Mouse (Mus musculus) kidney, adult 8-10 months (tissue): ENCODE data around the gene Wipf2.
A peak's percentile ranks its signal among the peaks of the same experiment; 100 is the strongest.
"Not testable (repeated sequence)": the region's sequence is repeated elsewhere in the genome, so short reads cannot be mapped to it uniquely, and the experiment has no call there.

Experiments
- DNase-seq, 2 experiments: peaks; one replicate each; pipeline ENCODE4 v3.0.0; 2022

Gene Wipf2

GRCm38 (mm10) chr11:98910415-98910814 lies 47.0 kb downstream of the Wipf2 start:
- no peak for DNase-seq

DNA sequence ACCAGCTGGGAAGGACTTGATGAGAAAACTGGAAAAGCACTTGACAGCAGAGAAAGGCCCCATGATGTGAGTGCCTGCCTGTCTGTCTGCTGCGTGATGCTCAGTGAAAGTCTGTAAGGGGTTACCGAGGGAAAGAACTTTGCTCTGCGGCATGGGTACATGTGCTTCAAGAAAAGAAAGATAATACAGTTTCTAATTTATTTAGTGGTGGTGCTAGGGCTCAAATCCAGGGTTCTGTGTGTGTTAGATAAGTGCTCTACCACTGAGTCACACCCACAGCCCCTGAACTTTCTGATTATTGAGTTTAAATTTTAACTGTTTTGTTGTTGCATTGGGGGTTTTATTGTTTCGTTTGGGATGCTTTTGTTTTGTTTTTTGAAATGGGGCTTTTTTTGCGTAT lies 48.1 kb downstream of the Wipf2 start:
- DNase-seq = no peak

- DNase-seq = no peak
Observed at GRCm38 (mm10) chr11:98914196-98914595, 50.8 kb downstream of the Wipf2 start.

GRCm38 (mm10) chr11:98916376-98916775 lies 52.9 kb downstream of the Wipf2 start:
- DNase-seq = not testable (repeated sequence)

- DNase-seq = no peak
Observed at GRCm38 (mm10) chr11:98917428-98918005, 54.1 kb downstream of the Wipf2 start.

GRCm38 (mm10) chr11:98918231-98918630 lies 54.8 kb downstream of the Wipf2 start:
- no peak for DNase-seq

DNA sequence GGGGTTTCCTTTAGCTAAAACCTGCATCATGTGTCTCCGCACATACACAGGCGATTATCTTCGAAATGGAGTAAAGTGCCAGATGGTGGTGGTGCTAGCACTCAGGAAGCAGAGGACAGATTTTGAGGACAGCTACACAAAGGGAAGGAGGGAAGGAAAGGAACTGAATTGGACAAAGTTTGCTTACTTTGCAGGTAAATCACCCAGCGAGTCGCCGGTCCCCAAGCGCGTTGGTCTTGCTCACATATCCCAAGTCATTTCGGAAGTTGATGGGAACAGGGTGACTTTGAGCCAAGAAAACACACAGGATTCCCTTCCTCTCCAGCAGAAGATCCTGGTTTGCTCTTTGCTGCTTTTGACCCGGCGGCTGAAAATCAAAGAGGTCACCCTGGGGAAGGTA lies 55.6 kb downstream of the Wipf2 start:
- no peak for DNase-seq

GRCm38 (mm10) chr11:98921813-98922212 lies 58.4 kb downstream of the Wipf2 start:
- not testable (repeated sequence) for DNase-seq

GRCm38 (mm10) chr11:98922307-98922706 lies 58.9 kb downstream of the Wipf2 start:
- peak in 1 of 2 experiments; percentile 72 for DNase-seq

- not testable (repeated sequence) for DNase-seq
Observed at GRCm38 (mm10) chr11:98922851-98923711, 59.6 kb downstream of the Wipf2 start.

GRCm38 (mm10) chr11:98924633-98925175 lies 61.3 kb downstream of the Wipf2 start:
- no peak for DNase-seq

DNA sequence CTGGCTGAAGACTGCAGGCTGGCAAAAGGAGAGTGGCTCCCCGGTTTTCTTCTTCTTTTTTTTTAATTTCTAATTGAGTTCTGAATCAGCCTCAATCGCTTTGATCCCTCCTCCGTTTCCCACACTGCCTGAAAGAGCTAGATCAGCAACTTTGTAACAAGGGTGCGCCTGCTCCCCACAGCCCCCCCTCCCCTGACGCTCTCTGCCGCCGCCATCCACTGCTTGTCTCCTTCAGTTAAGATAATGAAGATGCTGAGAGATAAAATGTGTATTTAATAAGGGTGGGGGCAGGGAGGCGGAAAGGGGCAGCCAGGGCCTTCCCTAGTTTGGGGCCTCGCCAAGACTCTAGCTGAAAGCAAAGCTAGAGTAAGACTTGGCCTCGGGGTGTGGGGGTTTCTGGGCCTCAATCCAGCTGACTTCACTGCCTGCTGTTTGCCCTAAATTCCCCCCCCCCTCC lies 61.9 kb downstream of the Wipf2 start:
- no peak for DNase-seq

DNA sequence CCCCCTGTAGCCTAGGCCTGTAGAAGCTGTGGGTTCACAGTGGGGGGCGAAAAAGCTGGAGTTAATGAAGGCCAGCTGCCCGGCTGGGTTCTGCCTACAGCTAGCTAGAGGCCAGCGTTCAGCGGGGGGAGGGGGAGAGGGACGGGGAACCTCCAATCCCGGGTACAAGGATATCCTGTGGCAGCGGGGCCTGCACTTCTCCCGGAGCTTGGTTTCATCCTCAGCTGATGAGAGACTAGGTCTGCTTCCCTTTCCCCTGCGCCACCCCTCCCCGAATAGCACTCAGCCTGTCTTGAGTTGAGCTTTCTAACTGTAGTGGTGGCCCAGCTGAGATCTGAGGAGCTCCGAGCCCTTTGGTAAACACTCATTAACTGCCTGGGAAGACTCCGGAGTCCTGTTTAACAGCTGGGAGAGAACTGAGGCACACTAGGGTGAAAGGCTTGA lies 62.5 kb downstream of the Wipf2 start:
- DNase-seq = no peak

DNA sequence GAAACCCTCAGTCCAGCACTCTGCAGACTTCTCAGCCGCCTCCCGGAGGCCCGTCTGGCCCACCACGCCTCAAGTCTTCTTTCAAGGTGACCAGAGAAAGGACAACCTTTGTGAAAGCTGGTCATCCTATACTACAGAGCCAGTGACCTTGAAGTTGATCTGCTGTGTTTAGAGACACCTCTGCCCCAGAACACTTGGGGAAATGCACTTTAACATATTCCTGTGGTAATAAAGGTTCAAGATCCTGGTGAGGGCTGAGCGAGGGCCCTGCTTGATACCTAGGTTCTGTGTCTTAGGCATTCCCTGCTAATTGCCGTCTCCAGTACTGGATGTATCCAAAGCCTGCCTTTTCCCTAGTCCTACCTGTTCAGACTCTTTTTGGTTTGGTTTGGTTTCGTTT lies 63.1 kb downstream of the Wipf2 start:
- no peak for DNase-seq

GRCm38 (mm10) chr11:98927438-98928076 lies 64.1 kb downstream of the Wipf2 start, which contains the start of gene Rara:
Gene Rara (plus strand): TSS chr11:98927818.
- DNase-seq = no peak

- peak in 1 of 2 experiments; percentile 50 for DNase-seq
Observed at GRCm38 (mm10) chr11:98928186-98928893, 64.9 kb downstream of the Wipf2 start.

GRCm38 (mm10) chr11:98929503-98929902 lies 66.1 kb downstream of the Wipf2 start:
- DNase-seq = no peak

- DNase-seq = no peak
Observed at GRCm38 (mm10) chr11:98930127-98930601, 66.7 kb downstream of the Wipf2 start.

GRCm38 (mm10) chr11:98930773-98931512 lies 67.5 kb downstream of the Wipf2 start:
- DNase-seq = no peak

GRCm38 (mm10) chr11:98931513-98932292 lies 68.3 kb downstream of the Wipf2 start:
- DNase-seq = peak in 1 of 2 experiments; percentile 39
